Mouse (Mus musculus): Measurements from ENCODE around the gene Iqcb1. TPM values are rescaled to one million over a fixed set of nuclear protein-coding genes. Genes with fewer than 3 reads are reported as not detected.
"Not testable (repeated sequence)": the region's sequence is repeated elsewhere in the genome, so short reads cannot be mapped to it uniquely, and the experiment has no call there.

Gene Iqcb1
- total and polyA plus RNA-seq, 2 experiments from 2014 or later: 16.7 to 70.0 TPM

DNA sequence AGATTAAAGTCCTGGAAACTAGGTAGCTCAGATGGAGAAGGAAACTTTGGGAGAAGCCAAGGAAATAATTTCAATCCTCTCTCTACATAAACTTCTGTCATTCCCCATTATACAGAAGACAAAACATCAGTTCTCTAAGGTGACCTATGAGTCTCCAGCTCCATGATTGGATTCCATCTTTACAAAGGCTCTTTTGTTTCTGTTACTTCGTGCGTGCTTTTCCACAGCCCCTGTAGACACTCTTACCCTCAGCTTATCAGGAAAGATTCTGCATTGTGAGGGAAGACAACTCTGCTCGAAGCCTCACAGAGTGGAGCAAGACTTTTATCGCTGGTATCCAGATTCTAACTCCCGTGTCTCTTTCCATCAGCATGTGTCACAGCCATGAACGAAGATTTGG, 8.2 kb upstream of the Iqcb1 start:
- no peak for ATAC-seq (ENCODE audit: low FRiP score)
- WGBS: 60% methylated on average over 6 of the region's 6 CpGs

DNA sequence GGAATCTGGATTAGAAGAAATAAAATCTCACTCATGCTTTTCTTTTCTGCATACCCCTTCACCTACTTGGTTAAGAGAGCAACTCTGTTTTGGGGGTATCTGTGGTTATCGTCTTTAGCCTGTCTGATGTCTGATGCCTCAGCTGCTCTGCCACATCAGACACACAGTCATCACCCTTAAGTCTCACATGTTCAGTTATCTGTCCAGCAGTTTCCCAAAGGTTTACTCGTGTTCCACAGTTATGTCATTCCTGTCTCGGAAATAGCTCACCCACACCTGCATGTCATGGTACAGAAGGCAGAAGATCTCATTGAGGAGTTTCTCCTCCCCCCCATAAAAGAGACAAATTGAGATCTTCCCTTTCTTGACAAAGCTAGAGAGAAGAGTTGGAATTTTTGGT, 7.4 kb upstream of the Iqcb1 start:
- no peaks in the 10 kb centered on the region for H3K27me3 ChIP-seq (ENCODE audit: insufficient read depth, low read length)
- no peak overlapping the region for H3K4me3 ChIP-seq (ENCODE audit: low read depth, low read length)
- H3K4me2 ChIP-seq (ENCODE audit: low read depth, low read length, poor library complexity, severe bottlenecking): no peak overlapping the region
- no peak for TF ChIP-seq CTCF (IDR thresholded peaks at IDR 0.05)
- H3K4me1 ChIP-seq (ENCODE audit: insufficient read depth, low read length): no peaks in the 10 kb centered on the region
- 86% methylated on average over 3 of the region's 3 CpGs for WGBS
- no peak for ATAC-seq (ENCODE audit: low FRiP score)
- no peak for DNase-seq (ENCODE audit: low spot score)
- no peak overlapping the region for H3K27ac ChIP-seq (ENCODE audit: low read depth, low read length)
- no peaks in the 10 kb centered on the region for H3K9me3 ChIP-seq (ENCODE audit: low read length)
- no peak overlapping the region for H3K9ac ChIP-seq (replicated peaks; ENCODE audit: low read length, poor library complexity, severe bottlenecking)
- H3K36me3 ChIP-seq (ENCODE audit: insufficient read depth, low read length): no peaks in the 10 kb centered on the region

More for the DNA sequence above, 8.2 kb upstream of the Iqcb1 start:
- H3K9me3 ChIP-seq (ENCODE audit: low read length): no peaks in the 10 kb centered on the region
- DNase-seq (ENCODE audit: low spot score): no peak
- no peak for TF ChIP-seq CTCF (IDR thresholded peaks at IDR 0.05)
- H3K4me3 ChIP-seq (ENCODE audit: low read depth, low read length): no peak overlapping the region
- no peaks in the 10 kb centered on the region for H3K4me1 ChIP-seq (ENCODE audit: insufficient read depth, low read length)
- no peak overlapping the region for H3K27ac ChIP-seq (ENCODE audit: low read depth, low read length)
- H3K27me3 ChIP-seq (ENCODE audit: insufficient read depth, low read length): no peaks in the 10 kb centered on the region
- no peaks in the 10 kb centered on the region for H3K36me3 ChIP-seq (ENCODE audit: insufficient read depth, low read length)
- H3K9ac ChIP-seq (replicated peaks; ENCODE audit: low read length, poor library complexity, severe bottlenecking): no peak overlapping the region
- no peak overlapping the region for H3K4me2 ChIP-seq (ENCODE audit: low read depth, low read length, poor library complexity, severe bottlenecking)

DNA sequence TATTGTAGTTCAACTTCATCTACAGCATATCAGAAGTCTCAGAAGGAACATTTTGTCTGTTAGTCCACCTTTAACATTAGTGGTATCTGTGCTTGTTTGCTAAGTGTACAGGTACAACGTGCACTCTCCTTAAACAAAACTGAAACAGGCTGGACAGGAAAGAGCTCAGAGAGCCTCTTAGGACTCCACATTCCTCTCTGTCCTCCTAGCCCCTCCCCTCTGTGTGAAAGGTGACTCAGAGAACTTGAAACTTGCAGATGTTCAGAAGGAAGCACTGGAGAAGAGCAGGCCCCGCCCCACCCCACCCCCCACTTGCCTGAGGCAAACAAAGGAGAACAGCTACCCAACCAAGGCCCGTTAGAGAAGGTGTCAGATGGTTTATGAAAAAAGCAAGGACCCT, 6.7 kb upstream of the Iqcb1 start:
- Histone ChIP-seq H3K4me3 (ENCODE audit: low read depth, low read length) (no peak overlapping the region), H3K27me3 (ENCODE audit: insufficient read depth, low read length) (no peaks in the 10 kb centered on the region)
- WGBS: 12% methylated on average over 3 of the region's 3 CpGs

DNA sequence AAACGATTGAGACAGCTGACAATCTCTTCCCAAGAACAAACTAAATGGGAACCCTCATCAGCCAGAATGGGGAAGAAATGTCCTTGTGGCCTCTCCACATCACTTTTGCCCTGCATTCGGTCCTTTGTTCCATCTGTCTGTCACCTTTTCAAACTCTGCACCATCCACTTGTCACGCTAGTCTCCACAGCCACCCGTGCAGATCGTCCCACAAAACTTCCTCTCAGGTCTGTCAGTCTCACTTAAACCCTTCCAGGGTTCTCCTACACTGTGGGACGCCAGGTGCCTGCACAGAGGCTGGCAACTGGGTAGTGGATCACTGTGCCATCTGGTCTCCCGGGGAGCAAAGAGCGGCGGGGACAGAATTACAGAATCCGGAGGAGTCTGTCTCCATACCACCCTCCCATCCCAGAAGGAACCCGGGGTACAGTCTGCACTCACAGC, 553 bp upstream of the Iqcb1 start:
- 4% methylated on average over 11 of the region's 11 CpGs for WGBS
- DNase-seq (ENCODE audit: low spot score): no peak
- TF ChIP-seq CTCF (IDR thresholded peaks at IDR 0.05): no peak
- Histone ChIP-seq H3K27me3 (ENCODE audit: insufficient read depth, low read length) (no peaks in the 10 kb centered on the region), H3K27ac (ENCODE audit: low read depth, low read length) (no peak overlapping the region), H3K4me2 (ENCODE audit: low read depth, low read length, poor library complexity, severe bottlenecking) (peak overlapping the region; percentile 60), H3K9me3 (ENCODE audit: low read length) (no peaks in the 10 kb centered on the region), H3K36me3 (ENCODE audit: insufficient read depth, low read length) (no peaks in the 10 kb centered on the region), H3K9ac (replicated peaks; ENCODE audit: low read length, poor library complexity, severe bottlenecking) (peak overlapping the region; percentile 97; the same call in 1 of the 2 replicates), H3K4me1 (ENCODE audit: insufficient read depth, low read length) (peaks cover 2% of the 10 kb centered on the region; the same call in 1 of the 2 replicates), H3K4me3 (ENCODE audit: low read depth, low read length) (peak overlapping the region; percentile 92)
- ATAC-seq (ENCODE audit: low FRiP score): peak; percentile 42; the same call in 1 of the 2 replicates

More for the DNA sequence above, 6.7 kb upstream of the Iqcb1 start:
- no peak overlapping the region for H3K4me2 ChIP-seq (ENCODE audit: low read depth, low read length, poor library complexity, severe bottlenecking)
- no peaks in the 10 kb centered on the region for H3K4me1 ChIP-seq (ENCODE audit: insufficient read depth, low read length)
- no peaks in the 10 kb centered on the region for H3K9me3 ChIP-seq (ENCODE audit: low read length)
- H3K36me3 ChIP-seq (ENCODE audit: insufficient read depth, low read length): no peaks in the 10 kb centered on the region
- TF ChIP-seq CTCF (IDR thresholded peaks at IDR 0.05): no peak
- no peak for DNase-seq (ENCODE audit: low spot score)
- H3K27ac ChIP-seq (ENCODE audit: low read depth, low read length): no peak overlapping the region
- no peak for ATAC-seq (ENCODE audit: low FRiP score)
- no peak overlapping the region for H3K9ac ChIP-seq (replicated peaks; ENCODE audit: low read length, poor library complexity, severe bottlenecking)

- DNase-seq (ENCODE audit: low spot score): peak; percentile 5
- Histone ChIP-seq H3K9ac (replicated peaks; ENCODE audit: low read length, poor library complexity, severe bottlenecking) (peak overlapping the region; percentile 97), H3K4me1 (ENCODE audit: insufficient read depth, low read length) (peaks cover 2% of the 10 kb centered on the region; the same call in 1 of the 2 replicates), H3K36me3 (ENCODE audit: insufficient read depth, low read length) (no peaks in the 10 kb centered on the region), H3K4me2 (ENCODE audit: low read depth, low read length, poor library complexity, severe bottlenecking) (peak overlapping the region; percentile 60), H3K9me3 (ENCODE audit: low read length) (no peaks in the 10 kb centered on the region), H3K27ac (ENCODE audit: low read depth, low read length) (peak overlapping the region; percentile 68; the same call in 1 of the 2 replicates), H3K27me3 (ENCODE audit: insufficient read depth, low read length) (no peaks in the 10 kb centered on the region), H3K4me3 (ENCODE audit: low read depth, low read length) (peak overlapping the region; percentile 92)
- WGBS: 2% methylated on average over 11 of the region's 11 CpGs
- no peak for TF ChIP-seq CTCF (IDR thresholded peaks at IDR 0.05)
- peak; percentile 9 for ATAC-seq (ENCODE audit: low FRiP score)
Observed at GRCm38 (mm10) chr16:36828820-36829219, 635 bp downstream of the Iqcb1 start.

- 63% methylated on average over 1 of the region's 1 CpGs for WGBS
- H3K27ac ChIP-seq (ENCODE audit: low read depth, low read length); H3K9me3 ChIP-seq (ENCODE audit: low read length); H3K4me2 ChIP-seq (ENCODE audit: low read depth, low read length, poor library complexity, severe bottlenecking); ATAC-seq (ENCODE audit: low FRiP score); DNase-seq (ENCODE audit: low spot score); H3K27me3 ChIP-seq (ENCODE audit: insufficient read depth, low read length); H3K4me3 ChIP-seq (ENCODE audit: low read depth, low read length); H3K9ac ChIP-seq (replicated peaks; ENCODE audit: low read length, poor library complexity, severe bottlenecking); H3K4me1 ChIP-seq (ENCODE audit: insufficient read depth, low read length): not testable (repeated sequence)
- peaks cover 20% of the 10 kb centered on the region; the same call in 1 of the 2 replicates for H3K36me3 ChIP-seq (ENCODE audit: insufficient read depth, low read length)
Observed at GRCm38 (mm10) chr16:36846894-36847293, 18.7 kb downstream of the Iqcb1 start.

All from midbrain, postnatal 0 days (tissue).